ENCODE assay signal across 20 mouse cellular contexts in genomic region chr15:29026219-29026618, GRCm38 (mm10).
DNase-seq lines count a peak whose midpoint lies in the region; ATAC-seq and TF ChIP-seq lines count a peak whose summit lies in the region.
"Had no signal": no experiment of that assay in that cellular context is flagged by ENCODE, and none has a peak within 500 bp of the region (broad histone marks: within the 10 kb centered on the region; RNA-seq: fewer than 3 reads in every experiment).

No protein-coding gene starts in this region.

- H3K36me3 ChIP-seq in liver, adult 2 months (ENCODE audit: control insufficient read depth, insufficient read depth, low read length) = no peaks in the 10 kb centered on the region
- H3K36me3 ChIP-seq in liver, embryonic 12.5 days = no peaks in the 10 kb centered on the region
- no peaks in the 10 kb centered on the region for H3K36me3 ChIP-seq in hindbrain, embryonic 14.5 days (replicated peaks; ENCODE audit: control insufficient read depth, insufficient read depth)
- H3K36me3 ChIP-seq: embryonic facial prominence, embryonic 10.5 days; hindbrain, embryonic 10.5 days; hindbrain, embryonic 15.5 days had no signal

- 82% methylated on average over 3 of the region's 3 CpGs for WGBS in liver, adult 2 months
- 70% methylated on average over 3 of the region's 3 CpGs for whole genome bisulfite sequencing in liver, embryonic 12.5 days (ENCODE audit: insufficient replicate concordance)
- WGBS in hindbrain, embryonic 14.5 days = 85% methylated on average over 3 of the region's 3 CpGs

- peak; percentile 14 for DNase-seq in liver, adult 2 months (ENCODE audit: extremely low read depth, low read depth, low spot score)
- DNase-seq in kidney, postnatal 14 days = no peak
- no peak for DNase-seq in spleen, postnatal 4 days (ENCODE audit: low spot score in 2 of 2)
- DNase-seq in hindbrain, embryonic 14.5 days (ENCODE audit: low spot score) = no peak
- DNase-seq: adrenal gland, adult 8-10 months; adrenal gland, postnatal 36 days; cerebellum, adult 11 months; cerebellum, adult 9-10 months; cerebellum, postnatal 36 days; gastrocnemius, adult 2 months; gastrocnemius, postnatal 25 days; heart, adult 11 months; heart, postnatal 10 days had no signal

- H3K4me1 ChIP-seq in liver, adult 2 months (ENCODE audit: control insufficient read depth, insufficient read depth, low read length) = no peaks in the 10 kb centered on the region
- no peaks in the 10 kb centered on the region for H3K4me1 ChIP-seq in liver, embryonic 12.5 days
- H3K4me1 ChIP-seq in hindbrain, embryonic 14.5 days (replicated peaks; ENCODE audit: control insufficient read depth, insufficient read depth, low read length) = no peaks in the 10 kb centered on the region
- H3K4me1 ChIP-seq: embryonic facial prominence, embryonic 10.5 days; hindbrain, embryonic 10.5 days; hindbrain, embryonic 15.5 days had no signal

- H3K4me2 ChIP-seq in liver, embryonic 12.5 days = no peak overlapping the region
- no peak overlapping the region for H3K4me2 ChIP-seq in hindbrain, embryonic 14.5 days (replicated peaks)
- H3K4me2 ChIP-seq: hindbrain, embryonic 15.5 days had no signal

- no peak for ATAC-seq in liver, embryonic 12.5 days
- peak; percentile 98 for ATAC-seq in granulocyte monocyte progenitor cell, adult 5-6 weeks (replicated peaks; ENCODE audit: poor library complexity, severe bottlenecking)
- 0 out of 2 replicates have a peak, but pooled peaks have one; percentile 43 for ATAC-seq in monocyte, adult 5-6 weeks (replicated peaks; ENCODE audit: insufficient number of reproducible peaks, low FRiP score, low TSS enrichment, poor library complexity, severe bottlenecking)
- no peak for ATAC-seq in hindbrain, embryonic 14.5 days (ENCODE audit: low FRiP score)
- ATAC-seq: forebrain, embryonic 14.5 days had no signal

- no peaks in the 10 kb centered on the region for H3K9me3 ChIP-seq in liver, embryonic 12.5 days (replicated peaks)
- H3K9me3 ChIP-seq in hindbrain, embryonic 14.5 days (ENCODE audit: control insufficient read depth, low read length) = no peaks in the 10 kb centered on the region
- H3K9me3 ChIP-seq: embryonic facial prominence, embryonic 10.5 days; hindbrain, embryonic 10.5 days; hindbrain, embryonic 15.5 days had no signal

- no peak for TF ChIP-seq POLR2A in liver, adult 2 months (IDR thresholded peaks at IDR 0.05; ENCODE audit: extremely low read depth, insufficient read depth, low read length)

- no peak overlapping the region for H3K4me3 ChIP-seq in liver, adult 2 months (ENCODE audit: insufficient read depth, low read depth, low read length)
- no peak overlapping the region for H3K4me3 ChIP-seq in liver, embryonic 12.5 days
- no peak overlapping the region for H3K4me3 ChIP-seq in hindbrain, embryonic 14.5 days (replicated peaks; ENCODE audit: low read length)
- H3K4me3 ChIP-seq: embryonic facial prominence, embryonic 10.5 days; gastrocnemius, adult 2 months; hindbrain, embryonic 10.5 days; hindbrain, embryonic 15.5 days had no signal

- H3K79me2 ChIP-seq in liver, adult 2 months (ENCODE audit: control insufficient read depth, insufficient read depth, low read length) = no peaks in the 10 kb centered on the region

- no peak overlapping the region for H3K27ac ChIP-seq in liver, adult 2 months (replicated peaks; ENCODE audit: insufficient read depth, low read depth, low read length)
- no peak overlapping the region for H3K27ac ChIP-seq in liver, embryonic 12.5 days
- H3K27ac ChIP-seq in hindbrain, embryonic 14.5 days = no peak overlapping the region
- H3K27ac ChIP-seq: embryonic facial prominence, embryonic 10.5 days; gastrocnemius, adult 2 months; hindbrain, embryonic 10.5 days; hindbrain, embryonic 15.5 days had no signal

- H3K9ac ChIP-seq in liver, adult 2 months (ENCODE audit: low read depth, low read length) = no peak overlapping the region
- no peak overlapping the region for H3K9ac ChIP-seq in liver, embryonic 12.5 days
- H3K9ac ChIP-seq in hindbrain, embryonic 14.5 days = no peak overlapping the region
- H3K9ac ChIP-seq: hindbrain, embryonic 15.5 days had no signal

- no peak for TF ChIP-seq CTCF in liver, adult 2 months (IDR thresholded peaks at IDR 0.05; ENCODE audit: low read depth, low read length)

- no peaks in the 10 kb centered on the region for H3K27me3 ChIP-seq in liver, adult 2 months (ENCODE audit: control insufficient read depth, insufficient read depth, low read length)
- no peaks in the 10 kb centered on the region for H3K27me3 ChIP-seq in liver, embryonic 12.5 days (replicated peaks)
- H3K27me3 ChIP-seq in hindbrain, embryonic 14.5 days (ENCODE audit: control insufficient read depth, insufficient read depth, low read length) = no peaks in the 10 kb centered on the region
- H3K27me3 ChIP-seq: hindbrain, embryonic 15.5 days had no signal

Comparison
In these comparisons a context has a peak if more than half of its experiments do, and no peak if none do; other contexts are left out.
1. ATAC-seq: peak in granulocyte monocyte progenitor cell, adult 5-6 weeks (single experiment) and monocyte, adult 5-6 weeks (single experiment); none in liver, embryonic 12.5 days (single experiment) and hindbrain, embryonic 14.5 days (single experiment).